Mouse (Mus musculus) intestine, embryonic 16.5 days (tissue): ENCODE data around the gene Stk35. TPM values are rescaled to one million over a fixed set of nuclear protein-coding genes. Genes with fewer than 3 reads are reported as not detected.

Source experiments
- ATAC-seq: fragments of 200-750 bp; cut with Nextera tagmentation; 2 replicates; pipeline ENCODE4 v1.8.0; 2017; ENCODE audit warnings: moderate TSS enrichment, moderate library complexity
- H3K27ac ChIP-seq: fragments of 300-500 bp; sonication (generic); 2 replicates; pipeline ENCODE4 v1.5.1; 2014; ENCODE audit warnings: mild to moderate bottlenecking, low read length
- H3K27me3 ChIP-seq: fragments of 300-500 bp; sonication (generic); replicated peaks from 2 replicates; pipeline ENCODE4 v1.6.1; 2014; ENCODE audit warnings: low read length, control low read depth, mixed read lengths; ENCODE audit not compliant: control insufficient read depth, insufficient read depth
- H3K36me3 ChIP-seq: fragments of 300-500 bp; sonication (generic); 2 replicates; pipeline ENCODE4 v1.6.1; 2014; ENCODE audit warnings: low read length, control low read depth; ENCODE audit not compliant: control insufficient read depth, insufficient read depth
- H3K4me1 ChIP-seq: fragments of 300-500 bp; sonication (generic); 2 replicates; pipeline ENCODE4 v1.6.1; 2014; ENCODE audit warnings: low read length, control low read depth, mixed read lengths; ENCODE audit not compliant: control insufficient read depth, insufficient read depth
- H3K4me2 ChIP-seq: fragments of 300-500 bp; sonication (generic); 2 replicates; pipeline ENCODE4 v1.6.1; 2014; ENCODE audit warnings: low read depth, low read length, control low read depth
- H3K4me3 ChIP-seq: fragments of 300-500 bp; sonication (generic); 2 replicates; pipeline ENCODE4 v1.5.1; 2014; ENCODE audit warnings: mild to moderate bottlenecking, low read length
- H3K9ac ChIP-seq: fragments of 300-500 bp; sonication (generic); 2 replicates; pipeline ENCODE4 v1.6.1; 2014; ENCODE audit warnings: low read depth, low read length
- H3K9me3 ChIP-seq: fragments of 300-500 bp; sonication (generic); 2 replicates; pipeline ENCODE4 v1.6.1; 2016; ENCODE audit warnings: low read length, control low read depth; ENCODE audit not compliant: control insufficient read depth
- WGBS: fragments of 180-500 bp; shearing (Covaris S2); extraction: QIAGEN DNeasy Blood & Tissue Kit; methylation state at CpG from one replicate; pipeline ENCODE4 v1.1.7; 2014; 5-methylcytosine and 5-hydroxymethylcytosine counted together
- polyA plus RNA-seq: library from polyadenylated mRNA; unstranded; fragments of >200 nt; fragmentation: Nextera tagmentation; extraction: Ambion mirVana; gene quantifications from 2 replicates; pipeline ENCODE4 v1.2.1, GENCODE M21; 2015

The Stk35 gene
- 4.5 and 5.4 TPM in 2 replicates for polyA plus RNA-seq

- Histone ChIP-seq H3K4me3 (peak within 1 kb of the TSS; percentile 82), H3K9ac (peak within 1 kb of the TSS; percentile 94), H3K9me3 (no peaks in the 10 kb centered on the region), H3K4me1 (peaks cover 21% of the 10 kb centered on the region), H3K4me2 (peak within 1 kb of the TSS; percentile 94), H3K27me3 (no peaks in the 10 kb centered on the region), H3K36me3 (no peaks in the 10 kb centered on the region), H3K27ac (peak within 1 kb of the TSS; percentile 99)
- under 1% methylated on average over 63 of the region's 63 CpGs for WGBS
- peak; percentile 89 for ATAC-seq
These were observed at the start of gene Stk35 for GRCm38 (mm10) chr2:129800271-129800903. Gene Stk35 (plus strand): TSS chr2:129800517.

GRCm38 (mm10) chr2:129782046-129782445 lies 18.3 kb upstream of the Stk35 start:
- no peak overlapping the region for H3K27ac ChIP-seq
- no peaks in the 10 kb centered on the region for H3K27me3 ChIP-seq
- no peaks in the 10 kb centered on the region for H3K36me3 ChIP-seq
- no peak overlapping the region for H3K9ac ChIP-seq
- no peak overlapping the region for H3K4me3 ChIP-seq
- no peaks in the 10 kb centered on the region for H3K4me1 ChIP-seq
- H3K9me3 ChIP-seq, result no peaks in the 10 kb centered on the region
- no peak overlapping the region for H3K4me2 ChIP-seq
- 59% methylated on average over 1 of the region's 1 CpGs for WGBS
- no peak for ATAC-seq

- no peak overlapping the region for H3K27ac ChIP-seq
- no peak overlapping the region for H3K4me3 ChIP-seq
- no peak overlapping the region for H3K9ac ChIP-seq
- H3K27me3 ChIP-seq, result no peaks in the 10 kb centered on the region
- peaks cover 5% of the 10 kb centered on the region for H3K4me1 ChIP-seq
- 86% methylated on average over 2 of the region's 2 CpGs for WGBS
- peaks cover 4% of the 10 kb centered on the region; the same call in 1 of the 2 replicates for H3K9me3 ChIP-seq
- ATAC-seq, result no peak
- H3K36me3 ChIP-seq, result no peaks in the 10 kb centered on the region
- H3K4me2 ChIP-seq, result no peak overlapping the region
These were observed 3.8 kb upstream of the Stk35 start for GRCm38 (mm10) chr2:129796501-129796900.

- peaks cover 13% of the 10 kb centered on the region for H3K4me1 ChIP-seq
- H3K27me3 ChIP-seq, result no peaks in the 10 kb centered on the region
- no peak overlapping the region for H3K4me2 ChIP-seq
- peaks cover 4% of the 10 kb centered on the region; the same call in 1 of the 2 replicates for H3K9me3 ChIP-seq
- no peak overlapping the region for H3K27ac ChIP-seq
- no peaks in the 10 kb centered on the region for H3K36me3 ChIP-seq
- WGBS, result 77% methylated on average over 1 of the region's 3 CpGs
- no peak overlapping the region for H3K4me3 ChIP-seq
- no peak for ATAC-seq
- H3K9ac ChIP-seq, result no peak overlapping the region
These were observed 2.6 kb upstream of the Stk35 start for GRCm38 (mm10) chr2:129797709-129798108.

GRCm38 (mm10) chr2:129798410-129798809 lies 1.9 kb upstream of the Stk35 start:
- H3K4me1 ChIP-seq, result peaks cover 20% of the 10 kb centered on the region
- ATAC-seq, result no peak
- H3K27ac ChIP-seq, result no peak overlapping the region
- no peak overlapping the region for H3K4me3 ChIP-seq
- peaks cover 4% of the 10 kb centered on the region; the same call in 1 of the 2 replicates for H3K9me3 ChIP-seq
- H3K27me3 ChIP-seq, result no peaks in the 10 kb centered on the region
- H3K36me3 ChIP-seq, result no peaks in the 10 kb centered on the region
- no peak overlapping the region for H3K4me2 ChIP-seq
- H3K9ac ChIP-seq, result no peak overlapping the region

- 0% methylated on average over 32 of the region's 32 CpGs for WGBS
- Histone ChIP-seq H3K27ac (peak overlapping the region; percentile 99), H3K4me1 (peaks cover 21% of the 10 kb centered on the region), H3K4me3 (peak overlapping the region; percentile 82), H3K9ac (peak overlapping the region; percentile 94), H3K36me3 (no peaks in the 10 kb centered on the region), H3K27me3 (no peaks in the 10 kb centered on the region), H3K4me2 (peak overlapping the region; percentile 94), H3K9me3 (no peaks in the 10 kb centered on the region)
- ATAC-seq, result peak; percentile 56
These were observed 550 bp downstream of the Stk35 start for GRCm38 (mm10) chr2:129800904-129801230.

- peak overlapping the region; percentile 83 for H3K4me2 ChIP-seq
- H3K4me1 ChIP-seq, result peaks cover 21% of the 10 kb centered on the region
- peak; percentile 84 for ATAC-seq
- H3K9ac ChIP-seq, result peak overlapping the region; percentile 94
- H3K4me3 ChIP-seq, result peak overlapping the region; percentile 82
- no peaks in the 10 kb centered on the region for H3K9me3 ChIP-seq
- no peaks in the 10 kb centered on the region for H3K36me3 ChIP-seq
- H3K27ac ChIP-seq, result peak overlapping the region; percentile 99
- no peaks in the 10 kb centered on the region for H3K27me3 ChIP-seq
- WGBS, result under 1% methylated on average over 72 of the region's 73 CpGs
These were observed 1.1 kb downstream of the Stk35 start for GRCm38 (mm10) chr2:129801231-129802029.

- Histone ChIP-seq H3K36me3 (peaks cover 3% of the 10 kb centered on the region; the same call in 1 of the 2 replicates), H3K4me2 (no peak overlapping the region), H3K4me1 (peaks cover 15% of the 10 kb centered on the region), H3K27me3 (no peaks in the 10 kb centered on the region), H3K27ac (no peak overlapping the region), H3K9ac (no peak overlapping the region), H3K4me3 (no peak overlapping the region), H3K9me3 (no peaks in the 10 kb centered on the region)
- ATAC-seq, result no peak
- 82% methylated on average over 4 of the region's 4 CpGs for WGBS
These were observed 5.2 kb downstream of the Stk35 start for GRCm38 (mm10) chr2:129805486-129805885.

GRCm38 (mm10) chr2:129806486-129806885 lies 6.2 kb downstream of the Stk35 start:
- WGBS, result 87% methylated on average over 2 of the region's 2 CpGs
- peaks cover 15% of the 10 kb centered on the region for H3K4me1 ChIP-seq
- H3K9ac ChIP-seq, result no peak overlapping the region
- peaks cover 6% of the 10 kb centered on the region; the same call in 1 of the 2 replicates for H3K36me3 ChIP-seq
- ATAC-seq, result no peak
- H3K4me2 ChIP-seq, result no peak overlapping the region
- H3K4me3 ChIP-seq, result no peak overlapping the region
- no peaks in the 10 kb centered on the region for H3K27me3 ChIP-seq
- no peaks in the 10 kb centered on the region for H3K9me3 ChIP-seq
- H3K27ac ChIP-seq, result no peak overlapping the region
